Mouse (Mus musculus) bone marrow macrophage, adult 2 months (primary cell): ENCODE measurements around the gene Gucy2c. TPM values are rescaled to one million over a fixed set of nuclear protein-coding genes. Genes with fewer than 3 reads are reported as not detected.

ENCODE experiments used
- H3K27ac ChIP-seq: 2 replicates; pipeline ENCODE4 v1.5.1; 2012; ENCODE audit warnings: low read depth, low read length; ENCODE audit not compliant: insufficient read depth
- H3K4me1 ChIP-seq: 2 replicates; pipeline ENCODE4 v1.6.1; 2012; ENCODE audit warnings: low read length; ENCODE audit not compliant: control insufficient read depth, insufficient read depth
- H3K4me3 ChIP-seq: 2 replicates; pipeline ENCODE4 v1.5.1; 2012; ENCODE audit warnings: mild to moderate bottlenecking, low read length, moderate library complexity; ENCODE audit not compliant: insufficient read depth
- CTCF ChIP-seq: IDR thresholded peaks from 2 replicates; pipeline ENCODE4 v1.5.1; 2012; ENCODE audit warnings: low read depth, mild to moderate bottlenecking, low read length, moderate library complexity
- POLR2A ChIP-seq: IDR thresholded peaks from 2 replicates; pipeline ENCODE4 v1.6.1; 2012; ENCODE audit warnings: mild to moderate bottlenecking, low read depth, low read length, borderline replicate concordance
- polyA plus RNA-seq: library from polyadenylated mRNA; stranded (reverse); fragments of >200 nt; gene quantifications from 2 replicates; pipeline ENCODE4 v1.2.4, GENCODE M21; 2012; ENCODE audit not compliant: missing spikeins, insufficient read depth, insufficient read length

Gene Gucy2c
- polyA plus RNA-seq = not detected in 2 replicates

- H3K4me3 ChIP-seq = no peak within 1 kb of the TSS
- no peak within 1 kb of the TSS for H3K27ac ChIP-seq
- TF ChIP-seq CTCF (no peak), POLR2A (no peak)
- no peaks in the 10 kb centered on the region for H3K4me1 ChIP-seq
These were observed at the start of gene Gucy2c for GRCm38 (mm10) chr6:136781377-136781986. Gene Gucy2c (minus strand): TSS chr6:136781765.

GRCm38 (mm10) chr6:136828681-136829080 lies 47.1 kb upstream of the Gucy2c start:
- Histone ChIP-seq H3K4me3 (peak overlapping the region; percentile 58), H3K27ac (peak overlapping the region; percentile 15), H3K4me1 (peaks cover 23% of the 10 kb centered on the region)
- TF ChIP-seq CTCF = no peak
- no peak for TF ChIP-seq POLR2A

GRCm38 (mm10) chr6:136827881-136828561 lies 46.5 kb upstream of the Gucy2c start, which contains the start of gene Wbp11:
Gene Wbp11 (minus strand): TSS chr6:136828233.
- TF ChIP-seq CTCF = no peak
- TF ChIP-seq POLR2A = no peak
- Histone ChIP-seq H3K4me3 (peak within 1 kb of the TSS; percentile 84), H3K27ac (peak within 1 kb of the TSS; percentile 74)

GRCm38 (mm10) chr6:136827516-136827880 lies 45.9 kb upstream of the Gucy2c start, which contains the start of gene BC049715:
Gene BC049715 (plus strand): TSS chr6:136827626.
- TF ChIP-seq POLR2A (no peak), CTCF (no peak)

More at GRCm38 (mm10) chr6:136827881-136828561, 46.5 kb upstream of the Gucy2c start, which contains the start of gene Wbp11:
- peaks cover 22% of the 10 kb centered on the region for H3K4me1 ChIP-seq

GRCm38 (mm10) chr6:136827116-136827515 lies 45.6 kb upstream of the Gucy2c start:
- H3K4me3 ChIP-seq = peak overlapping the region; percentile 84
- no peak for TF ChIP-seq POLR2A
- TF ChIP-seq CTCF = no peak
- H3K27ac ChIP-seq = peak overlapping the region; percentile 74
- peaks cover 18% of the 10 kb centered on the region for H3K4me1 ChIP-seq

More at GRCm38 (mm10) chr6:136827516-136827880, 45.9 kb upstream of the Gucy2c start, which contains the start of gene BC049715:
- peak within 1 kb of the TSS; percentile 84 for H3K4me3 ChIP-seq
- peaks cover 20% of the 10 kb centered on the region for H3K4me1 ChIP-seq
- peak within 1 kb of the TSS; percentile 74 for H3K27ac ChIP-seq

GRCm38 (mm10) chr6:136824987-136825386 lies 43.4 kb upstream of the Gucy2c start:
- TF ChIP-seq POLR2A = no peak
- TF ChIP-seq CTCF = no peak
- Histone ChIP-seq H3K4me3 (no peak overlapping the region), H3K27ac (no peak overlapping the region), H3K4me1 (peaks cover 11% of the 10 kb centered on the region)

- H3K4me1 ChIP-seq = peaks cover 5% of the 10 kb centered on the region
- H3K27ac ChIP-seq = no peak overlapping the region
- TF ChIP-seq POLR2A (no peak), CTCF (no peak)
- H3K4me3 ChIP-seq = no peak overlapping the region
These were observed 39.5 kb upstream of the Gucy2c start for GRCm38 (mm10) chr6:136821086-136821485.

GRCm38 (mm10) chr6:136820381-136820780 lies 38.8 kb upstream of the Gucy2c start:
- TF ChIP-seq CTCF = no peak
- no peak overlapping the region for H3K4me3 ChIP-seq
- H3K4me1 ChIP-seq = peaks cover 7% of the 10 kb centered on the region
- H3K27ac ChIP-seq = no peak overlapping the region

- Histone ChIP-seq H3K27ac (no peak overlapping the region), H3K4me1 (peaks cover 8% of the 10 kb centered on the region), H3K4me3 (no peak overlapping the region)
- TF ChIP-seq POLR2A (no peak), CTCF (no peak)
These were observed 36.0 kb upstream of the Gucy2c start for GRCm38 (mm10) chr6:136817549-136817948.

GRCm38 (mm10) chr6:136816826-136817225 lies 35.3 kb upstream of the Gucy2c start:
- Histone ChIP-seq H3K4me3 (no peak overlapping the region), H3K27ac (no peak overlapping the region), H3K4me1 (peaks cover 8% of the 10 kb centered on the region)
- TF ChIP-seq CTCF (no peak), POLR2A (no peak)
